Mouse (Mus musculus): ENCODE measurements around the gene Prkd2. TPM values are rescaled to one million over a fixed set of nuclear protein-coding genes. Genes with fewer than 3 reads are reported as not detected.

The Prkd2 gene
- total and polyA plus RNA-seq, 2 experiments from 2014 or later: 4.3 TPM

DNA sequence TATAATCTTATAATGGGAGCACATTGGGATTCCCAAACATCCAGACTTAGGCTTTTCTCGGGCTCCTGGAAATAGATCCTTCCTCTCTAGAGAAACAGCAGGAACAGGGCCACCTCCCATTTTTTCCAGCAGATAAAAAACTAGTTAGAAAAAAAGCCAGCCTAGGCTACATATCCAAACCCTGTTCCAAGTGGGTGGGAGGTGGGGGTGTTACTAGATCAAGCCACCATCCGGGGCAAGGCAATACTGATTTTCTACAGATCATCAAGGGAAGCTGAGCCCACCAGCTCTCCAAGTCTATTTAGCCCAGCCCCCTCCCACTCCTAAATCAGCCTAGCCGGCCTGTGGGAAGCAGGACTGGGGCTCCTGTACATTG, 2.0 kb downstream of the Prkd2 start:
- no peak for DNase-seq (ENCODE audit: low spot score)
- no peak for ATAC-seq
- Histone ChIP-seq H3K27me3 (ENCODE audit: insufficient read depth, low read length) (no peaks in the 10 kb centered on the region), H3K9ac (replicated peaks; ENCODE audit: low read length) (no peak overlapping the region), H3K4me2 (ENCODE audit: low read depth, low read length) (peak overlapping the region; percentile 96), H3K9me3 (ENCODE audit: low read length) (no peaks in the 10 kb centered on the region), H3K4me3 (ENCODE audit: low read length) (no peak overlapping the region), H3K4me1 (ENCODE audit: insufficient read depth, low read length) (peaks cover 11% of the 10 kb centered on the region; the same call in 1 of the 2 replicates), H3K36me3 (ENCODE audit: insufficient read depth, low read length) (peaks cover 9% of the 10 kb centered on the region), H3K27ac (0 out of 2 replicates have a peak overlapping the region, but pooled peaks have one; percentile 11)
- WGBS: 61% methylated on average over 3 of the region's 3 CpGs
- TF ChIP-seq CTCF (IDR thresholded peaks at IDR 0.05; ENCODE audit: low read depth): no peak

DNA sequence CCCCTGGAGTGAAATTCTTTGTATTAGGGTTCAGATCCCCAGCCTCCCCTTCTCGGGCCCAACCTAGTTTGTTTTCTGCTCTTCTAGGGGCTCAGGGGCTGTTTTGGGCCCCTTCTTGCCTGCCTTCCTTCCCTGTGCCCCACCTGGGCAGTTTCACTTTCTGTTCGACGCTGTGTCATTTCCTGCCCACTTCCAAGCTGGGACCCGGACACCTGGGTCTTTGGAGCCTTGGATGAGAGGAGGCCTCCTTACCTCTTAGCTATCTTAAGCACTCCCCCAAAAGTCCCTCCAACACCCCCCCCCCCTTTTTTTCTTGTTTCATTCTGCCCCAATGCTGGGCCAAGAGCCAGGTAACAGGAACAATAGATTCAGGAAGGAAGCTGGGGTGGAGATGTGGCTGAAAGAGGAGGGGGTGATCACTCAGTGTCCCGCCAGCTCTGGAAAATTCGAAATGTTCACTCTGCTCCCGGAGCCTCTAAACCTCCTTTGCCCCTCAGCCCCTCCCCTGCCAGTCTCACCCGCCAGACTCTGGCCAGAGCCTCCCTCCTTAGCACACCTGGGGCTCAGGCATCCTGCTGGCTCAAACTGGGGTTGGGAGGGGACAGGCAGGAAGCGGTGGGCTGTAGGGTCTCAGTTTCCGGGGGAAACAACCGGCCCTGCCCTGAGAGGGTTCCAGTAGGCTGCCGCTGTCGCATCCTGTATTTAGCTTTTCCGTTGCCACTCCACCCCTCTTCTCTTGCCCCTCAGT, 2.5 kb downstream of the Prkd2 start:
- DNase-seq (ENCODE audit: low spot score): no peak

DNA sequence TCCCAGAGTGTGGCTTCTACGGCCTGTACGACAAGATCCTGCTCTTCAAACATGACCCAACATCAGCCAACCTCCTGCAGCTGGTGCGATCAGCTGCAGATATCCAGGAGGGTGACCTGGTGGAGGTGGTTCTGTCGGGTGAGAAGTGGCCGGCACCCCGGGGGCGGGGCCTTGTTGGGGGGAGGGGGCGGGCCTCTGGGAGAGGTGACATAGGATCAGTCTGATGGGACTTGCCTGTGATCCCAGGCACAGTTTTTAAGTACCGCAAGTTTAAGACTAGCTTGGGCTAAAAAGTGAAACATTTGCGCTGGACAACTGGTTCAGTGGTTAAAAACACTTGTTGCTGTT, 3.1 kb downstream of the Prkd2 start:
- no peaks in the 10 kb centered on the region for H3K9me3 ChIP-seq (ENCODE audit: low read length)
- peaks cover 11% of the 10 kb centered on the region; the same call in 1 of the 2 replicates for H3K4me1 ChIP-seq (ENCODE audit: insufficient read depth, low read length)
- H3K36me3 ChIP-seq (ENCODE audit: insufficient read depth, low read length): peaks cover 8% of the 10 kb centered on the region; the same call in 1 of the 2 replicates
- ATAC-seq: no peak
- no peak overlapping the region for H3K9ac ChIP-seq (replicated peaks; ENCODE audit: low read length)
- no peak overlapping the region for H3K27ac ChIP-seq
- no peak for TF ChIP-seq CTCF (IDR thresholded peaks at IDR 0.05; ENCODE audit: low read depth)
- 0 out of 2 replicates have a peak overlapping the region, but pooled peaks have one; percentile 1 for H3K4me3 ChIP-seq (ENCODE audit: low read length)
- DNase-seq (ENCODE audit: low spot score): no peak
- H3K27me3 ChIP-seq (ENCODE audit: insufficient read depth, low read length): no peaks in the 10 kb centered on the region
- peak overlapping the region; percentile 37; the same call in 1 of the 2 replicates for H3K4me2 ChIP-seq (ENCODE audit: low read depth, low read length)
- WGBS: 47% methylated on average over 10 of the region's 10 CpGs

More for the DNA sequence above, 2.5 kb downstream of the Prkd2 start:
- Histone ChIP-seq H3K4me2 (ENCODE audit: low read depth, low read length) (peak overlapping the region; percentile 37), H3K4me3 (ENCODE audit: low read length) (0 out of 2 replicates have a peak overlapping the region, but pooled peaks have one; percentile 1), H3K27ac (0 out of 2 replicates have a peak overlapping the region, but pooled peaks have one; percentile 11), H3K27me3 (ENCODE audit: insufficient read depth, low read length) (no peaks in the 10 kb centered on the region), H3K4me1 (ENCODE audit: insufficient read depth, low read length) (peaks cover 11% of the 10 kb centered on the region; the same call in 1 of the 2 replicates), H3K9ac (replicated peaks; ENCODE audit: low read length) (no peak overlapping the region), H3K36me3 (ENCODE audit: insufficient read depth, low read length) (peaks cover 8% of the 10 kb centered on the region), H3K9me3 (ENCODE audit: low read length) (no peaks in the 10 kb centered on the region)
- no peak for ATAC-seq
- 49% methylated on average over 14 of the region's 14 CpGs for WGBS
- no peak for TF ChIP-seq CTCF (IDR thresholded peaks at IDR 0.05; ENCODE audit: low read depth)

DNA sequence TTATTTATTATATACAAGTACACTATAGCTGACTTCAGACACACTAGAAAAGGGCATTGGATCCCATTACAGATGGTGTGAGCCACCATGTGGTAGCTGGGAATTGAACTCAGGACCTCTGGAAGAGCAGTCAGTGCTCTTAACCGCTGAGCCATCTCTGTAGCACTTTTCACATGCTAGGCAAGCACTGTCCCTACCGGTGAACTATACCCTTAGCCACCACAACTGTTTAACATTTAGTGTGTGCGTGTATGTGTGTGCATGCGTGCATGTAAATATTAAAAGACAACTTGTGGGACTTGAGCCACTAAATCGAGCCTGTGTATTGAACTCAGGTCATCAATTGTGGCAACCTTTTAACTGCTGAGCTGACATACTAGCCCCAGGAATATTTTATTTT, 4.1 kb downstream of the Prkd2 start:
- Histone ChIP-seq H3K4me1 (ENCODE audit: insufficient read depth, low read length) (peaks cover 11% of the 10 kb centered on the region; the same call in 1 of the 2 replicates), H3K4me2 (ENCODE audit: low read depth, low read length) (no peak overlapping the region), H3K4me3 (ENCODE audit: low read length) (no peak overlapping the region), H3K27ac (no peak overlapping the region), H3K36me3 (ENCODE audit: insufficient read depth, low read length) (peaks cover 9% of the 10 kb centered on the region; the same call in 1 of the 2 replicates), H3K27me3 (ENCODE audit: insufficient read depth, low read length) (no peaks in the 10 kb centered on the region), H3K9me3 (ENCODE audit: low read length) (no peaks in the 10 kb centered on the region), H3K9ac (replicated peaks; ENCODE audit: low read length) (no peak overlapping the region)
- DNase-seq (ENCODE audit: low spot score) (no peak), ATAC-seq (no peak)
- TF ChIP-seq CTCF (IDR thresholded peaks at IDR 0.05; ENCODE audit: low read depth): no peak
- 93% methylated on average over 5 of the region's 5 CpGs for WGBS

DNA sequence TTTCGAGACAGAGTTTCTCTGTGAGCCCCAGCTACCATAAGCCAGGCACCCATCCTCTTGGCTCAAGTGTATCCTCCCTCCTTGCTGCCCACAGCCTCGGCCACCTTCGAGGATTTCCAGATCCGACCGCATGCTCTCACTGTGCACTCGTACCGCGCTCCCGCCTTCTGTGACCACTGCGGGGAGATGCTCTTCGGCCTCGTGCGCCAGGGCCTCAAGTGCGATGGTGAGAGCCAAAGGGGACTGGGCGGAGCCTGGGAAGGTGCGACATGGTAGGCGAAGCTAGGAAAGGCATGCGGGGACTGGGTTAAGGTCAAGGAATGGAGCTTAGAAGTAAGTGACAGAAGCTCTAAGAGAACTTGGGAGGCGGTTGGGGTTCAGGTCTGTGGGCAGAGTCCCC, 4.8 kb downstream of the Prkd2 start:
- Histone ChIP-seq H3K27ac (no peak overlapping the region), H3K9me3 (ENCODE audit: low read length) (no peaks in the 10 kb centered on the region), H3K36me3 (ENCODE audit: insufficient read depth, low read length) (peaks cover 9% of the 10 kb centered on the region; the same call in 1 of the 2 replicates), H3K9ac (replicated peaks; ENCODE audit: low read length) (no peak overlapping the region), H3K4me1 (ENCODE audit: insufficient read depth, low read length) (peaks cover 11% of the 10 kb centered on the region; the same call in 1 of the 2 replicates), H3K4me2 (ENCODE audit: low read depth, low read length) (no peak overlapping the region), H3K4me3 (ENCODE audit: low read length) (no peak overlapping the region), H3K27me3 (ENCODE audit: insufficient read depth, low read length) (no peaks in the 10 kb centered on the region)
- no peak for DNase-seq (ENCODE audit: low spot score)
- 85% methylated on average over 19 of the region's 19 CpGs for WGBS
- ATAC-seq: no peak
- TF ChIP-seq CTCF (IDR thresholded peaks at IDR 0.05; ENCODE audit: low read depth): no peak

DNA sequence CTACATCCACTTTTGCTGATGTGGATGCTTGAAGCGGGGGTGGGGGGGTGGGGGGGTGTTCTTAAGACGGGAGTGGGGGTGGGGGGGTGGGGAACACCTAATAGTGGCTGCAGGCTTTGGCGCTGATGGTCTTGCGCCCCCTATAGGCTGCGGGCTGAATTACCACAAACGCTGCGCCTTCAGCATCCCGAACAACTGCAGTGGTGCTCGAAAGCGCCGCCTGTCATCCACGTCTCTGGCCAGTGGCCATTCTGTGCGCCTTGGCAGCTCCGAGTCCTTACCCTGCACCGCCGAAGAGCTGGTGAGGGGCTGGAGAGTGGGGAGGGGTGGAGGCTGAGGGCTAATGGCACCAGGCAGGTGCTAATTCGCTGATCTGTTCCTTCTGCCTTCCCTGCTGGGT, 5.9 kb downstream of the Prkd2 start:
- H3K9ac ChIP-seq (replicated peaks; ENCODE audit: low read length): no peak overlapping the region
- peaks cover 9% of the 10 kb centered on the region; the same call in 1 of the 2 replicates for H3K36me3 ChIP-seq (ENCODE audit: insufficient read depth, low read length)
- ATAC-seq (peak; percentile 72), DNase-seq (ENCODE audit: low spot score) (peak; percentile 77)
- peaks cover 6% of the 10 kb centered on the region; the same call in 1 of the 2 replicates for H3K4me1 ChIP-seq (ENCODE audit: insufficient read depth, low read length)
- no peak overlapping the region for H3K4me3 ChIP-seq (ENCODE audit: low read length)
- no peak overlapping the region for H3K27ac ChIP-seq
- no peaks in the 10 kb centered on the region for H3K27me3 ChIP-seq (ENCODE audit: insufficient read depth, low read length)
- no peak overlapping the region for H3K4me2 ChIP-seq (ENCODE audit: low read depth, low read length)
- TF ChIP-seq CTCF (IDR thresholded peaks at IDR 0.05; ENCODE audit: low read depth): peak; percentile 75
- 12% methylated on average over 17 of the region's 17 CpGs for WGBS
- H3K9me3 ChIP-seq (ENCODE audit: low read length): no peaks in the 10 kb centered on the region

DNA sequence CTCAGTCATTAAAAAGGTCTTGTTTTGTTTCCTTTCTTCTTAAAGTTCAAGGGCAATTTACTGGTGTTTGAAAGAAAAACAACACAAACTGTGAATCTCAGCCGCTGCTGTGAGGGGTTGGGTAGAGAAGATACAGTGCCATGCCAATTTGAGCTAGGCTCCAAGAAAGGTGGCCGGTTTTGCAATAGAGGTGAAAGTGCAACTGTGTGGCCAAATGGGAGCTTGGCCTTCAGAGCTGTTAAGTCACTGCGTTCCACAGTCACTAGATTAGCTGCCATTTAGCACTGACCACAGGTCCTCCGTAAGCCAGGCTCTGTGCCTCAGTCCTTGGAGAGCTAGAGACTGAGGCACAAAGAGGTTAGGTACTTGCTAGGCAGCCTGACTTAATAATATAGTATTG, 8.9 kb downstream of the Prkd2 start:
- H3K27me3 ChIP-seq (ENCODE audit: insufficient read depth, low read length): no peaks in the 10 kb centered on the region
- no peak for TF ChIP-seq CTCF (IDR thresholded peaks at IDR 0.05; ENCODE audit: low read depth)
- H3K27ac ChIP-seq: no peak overlapping the region
- WGBS: 89% methylated on average over 4 of the region's 4 CpGs
- no peaks in the 10 kb centered on the region for H3K9me3 ChIP-seq (ENCODE audit: low read length)
- peaks cover 34% of the 10 kb centered on the region; the same call in 1 of the 2 replicates for H3K36me3 ChIP-seq (ENCODE audit: insufficient read depth, low read length)
- no peak for ATAC-seq
- no peak overlapping the region for H3K9ac ChIP-seq (replicated peaks; ENCODE audit: low read length)
- H3K4me2 ChIP-seq (ENCODE audit: low read depth, low read length): no peak overlapping the region
- H3K4me3 ChIP-seq (ENCODE audit: low read length): no peak overlapping the region
- H3K4me1 ChIP-seq (ENCODE audit: insufficient read depth, low read length): no peaks in the 10 kb centered on the region
- DNase-seq (ENCODE audit: low spot score): no peak
